Mouse (Mus musculus) intestine, embryonic 14.5 days (tissue): ENCODE data around the gene Tenm3. TPM values are rescaled to one million over a fixed set of nuclear protein-coding genes. Genes with fewer than 3 reads are reported as not detected.

ENCODE experiments used
- ATAC-seq: fragments of 200-750 bp; cut with Nextera tagmentation; replicated peaks from 2 replicates; pipeline ENCODE4 v1.8.0; 2017; ENCODE audit warnings: low read depth, moderate number of reproducible peaks, moderate TSS enrichment, moderate library complexity; ENCODE audit not compliant: low FRiP score, low TSS enrichment
- DNase-seq: peaks from one replicate; pipeline ENCODE4 v3.0.0-alpha.2; 2018; ENCODE audit warnings: low spot score
- H3K27ac ChIP-seq: fragments of 300-500 bp; sonication (generic); 2 replicates; pipeline ENCODE4 v1.5.1; 2014; ENCODE audit warnings: low read depth, mild to moderate bottlenecking, control low read depth
- H3K27me3 ChIP-seq: fragments of 300-500 bp; sonication (generic); replicated peaks from 2 replicates; pipeline ENCODE4 v1.6.1; 2014; ENCODE audit warnings: low read length, control low read depth; ENCODE audit not compliant: control insufficient read depth, insufficient read depth
- H3K36me3 ChIP-seq: fragments of 300-500 bp; sonication (generic); 2 replicates; pipeline ENCODE4 v1.6.1; 2014; ENCODE audit warnings: low read length, control low read depth; ENCODE audit not compliant: control insufficient read depth, insufficient read depth
- H3K4me1 ChIP-seq: fragments of 300-500 bp; sonication (generic); replicated peaks from 2 replicates; pipeline ENCODE4 v1.6.1; 2014; ENCODE audit warnings: low read length, control low read depth, mixed read lengths; ENCODE audit not compliant: control insufficient read depth, insufficient read depth
- H3K4me2 ChIP-seq: fragments of 300-500 bp; sonication (generic); 2 replicates; pipeline ENCODE4 v1.6.1; 2014; ENCODE audit warnings: low read length
- H3K4me3 ChIP-seq: fragments of 300-500 bp; sonication (generic); 2 replicates; pipeline ENCODE4 v1.5.1; 2014; ENCODE audit warnings: low read depth, low read length, control low read depth, mixed read lengths
- H3K9ac ChIP-seq: fragments of 300-500 bp; sonication (generic); 2 replicates; pipeline ENCODE4 v1.6.1; 2014; ENCODE audit warnings: mild to moderate bottlenecking, low read length
- H3K9me3 ChIP-seq: fragments of 300-500 bp; sonication (generic); 2 replicates; pipeline ENCODE4 v1.6.1; 2016; ENCODE audit warnings: low read length, control low read depth; ENCODE audit not compliant: control insufficient read depth
- WGBS: fragments of 180-500 bp; shearing (Covaris S2); extraction: QIAGEN DNeasy Blood & Tissue Kit; methylation state at CpG from one replicate; pipeline ENCODE4 v1.1.7; 2014; 5-methylcytosine and 5-hydroxymethylcytosine counted together
- polyA plus RNA-seq: library from polyadenylated mRNA; unstranded; fragments of >200 nt; fragmentation: Nextera tagmentation; extraction: Ambion mirVana; gene quantifications from 2 replicates; pipeline ENCODE4 v1.2.1, GENCODE M21; 2014

Tenm3 gene
- polyA plus RNA-seq, 1 experiment from 2014 or later = 32.1 TPM

GRCm38 (mm10) chr8:48545631-48546030, 298.1 kb downstream of the Tenm3 start:
- H3K36me3 ChIP-seq = no peaks in the 10 kb centered on the region
- peaks cover 12% of the 10 kb centered on the region; the same call in 1 of the 2 replicates for H3K4me1 ChIP-seq
- H3K9ac ChIP-seq = no peak overlapping the region
- no peaks in the 10 kb centered on the region for H3K27me3 ChIP-seq
- H3K4me2 ChIP-seq = no peak overlapping the region
- ATAC-seq (no peak), DNase-seq (no peak)
- 73% methylated on average over 5 of the region's 5 CpGs for WGBS
- H3K4me3 ChIP-seq = no peak overlapping the region
- H3K27ac ChIP-seq = no peak overlapping the region
- no peaks in the 10 kb centered on the region for H3K9me3 ChIP-seq

- no peak overlapping the region for H3K27ac ChIP-seq
- no peak overlapping the region for H3K9ac ChIP-seq
- peaks cover 11% of the 10 kb centered on the region; the same call in 1 of the 2 replicates for H3K4me1 ChIP-seq
- no peaks in the 10 kb centered on the region for H3K27me3 ChIP-seq
- DNase-seq (no peak), ATAC-seq (no peak)
- no peaks in the 10 kb centered on the region for H3K36me3 ChIP-seq
- no peak overlapping the region for H3K4me3 ChIP-seq
- no peaks in the 10 kb centered on the region for H3K9me3 ChIP-seq
- H3K4me2 ChIP-seq = no peak overlapping the region
- 85% methylated on average over 7 of the region's 7 CpGs for WGBS
Observed at GRCm38 (mm10) chr8:48544840-48545239, 298.9 kb downstream of the Tenm3 start.

- Histone ChIP-seq H3K27ac (no peak overlapping the region), H3K4me1 (peaks cover 11% of the 10 kb centered on the region; the same call in 1 of the 2 replicates), H3K36me3 (no peaks in the 10 kb centered on the region), H3K9ac (no peak overlapping the region), H3K4me2 (no peak overlapping the region), H3K9me3 (no peaks in the 10 kb centered on the region), H3K27me3 (no peaks in the 10 kb centered on the region), H3K4me3 (no peak overlapping the region)
- ATAC-seq = no peak
- no peak for DNase-seq
- 93% methylated on average over 17 of the region's 17 CpGs for WGBS
Observed at GRCm38 (mm10) chr8:48542141-48542540, 301.6 kb downstream of the Tenm3 start.

DNA sequence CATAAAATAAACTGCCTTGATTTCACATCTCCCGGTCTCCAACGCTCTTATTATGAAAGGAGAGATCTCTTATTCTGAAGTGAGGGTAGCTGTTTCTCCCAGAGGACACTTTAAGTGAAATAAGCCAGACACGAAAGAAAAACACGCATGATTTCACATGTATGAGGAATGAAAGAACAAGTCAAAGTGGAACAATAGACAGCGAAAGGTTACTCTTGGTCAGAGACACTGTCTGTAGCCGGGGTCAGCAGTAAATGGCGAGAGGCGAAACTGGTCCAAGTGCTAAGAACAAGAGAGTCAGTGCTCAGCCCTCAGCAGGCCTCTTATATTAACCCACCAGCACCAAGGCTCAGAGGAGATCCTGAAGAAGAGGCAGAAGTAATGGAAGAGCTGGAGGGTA, 302.9 kb downstream of the Tenm3 start:
- no peak for ATAC-seq
- no peaks in the 10 kb centered on the region for H3K9me3 ChIP-seq
- H3K27me3 ChIP-seq = no peaks in the 10 kb centered on the region
- DNase-seq = no peak
- H3K27ac ChIP-seq = no peak overlapping the region
- no peak overlapping the region for H3K4me3 ChIP-seq
- no peak overlapping the region for H3K4me2 ChIP-seq
- H3K36me3 ChIP-seq = no peaks in the 10 kb centered on the region
- WGBS = 55% methylated on average over 8 of the region's 8 CpGs
- no peak overlapping the region for H3K9ac ChIP-seq
- peaks cover 11% of the 10 kb centered on the region; the same call in 1 of the 2 replicates for H3K4me1 ChIP-seq

GRCm38 (mm10) chr8:48535833-48536232, 307.9 kb downstream of the Tenm3 start:
- Histone ChIP-seq H3K27ac (no peak overlapping the region), H3K9me3 (no peaks in the 10 kb centered on the region), H3K9ac (no peak overlapping the region), H3K36me3 (no peaks in the 10 kb centered on the region), H3K4me2 (no peak overlapping the region), H3K4me3 (no peak overlapping the region), H3K27me3 (no peaks in the 10 kb centered on the region), H3K4me1 (no peaks in the 10 kb centered on the region; the same call in 1 of the 2 replicates)
- DNase-seq (no peak), ATAC-seq (no peak)
- WGBS = 89% methylated on average over 3 of the region's 3 CpGs

GRCm38 (mm10) chr8:48531795-48532194, 312.0 kb downstream of the Tenm3 start:
- WGBS = 72% methylated on average over 5 of the region's 5 CpGs
- no peak overlapping the region for H3K27ac ChIP-seq
- no peak overlapping the region for H3K9ac ChIP-seq
- no peaks in the 10 kb centered on the region for H3K4me1 ChIP-seq
- H3K4me3 ChIP-seq = no peak overlapping the region
- ATAC-seq (no peak), DNase-seq (no peak)
- no peak overlapping the region for H3K4me2 ChIP-seq
- no peaks in the 10 kb centered on the region for H3K27me3 ChIP-seq
- no peaks in the 10 kb centered on the region for H3K9me3 ChIP-seq
- H3K36me3 ChIP-seq = no peaks in the 10 kb centered on the region

DNA sequence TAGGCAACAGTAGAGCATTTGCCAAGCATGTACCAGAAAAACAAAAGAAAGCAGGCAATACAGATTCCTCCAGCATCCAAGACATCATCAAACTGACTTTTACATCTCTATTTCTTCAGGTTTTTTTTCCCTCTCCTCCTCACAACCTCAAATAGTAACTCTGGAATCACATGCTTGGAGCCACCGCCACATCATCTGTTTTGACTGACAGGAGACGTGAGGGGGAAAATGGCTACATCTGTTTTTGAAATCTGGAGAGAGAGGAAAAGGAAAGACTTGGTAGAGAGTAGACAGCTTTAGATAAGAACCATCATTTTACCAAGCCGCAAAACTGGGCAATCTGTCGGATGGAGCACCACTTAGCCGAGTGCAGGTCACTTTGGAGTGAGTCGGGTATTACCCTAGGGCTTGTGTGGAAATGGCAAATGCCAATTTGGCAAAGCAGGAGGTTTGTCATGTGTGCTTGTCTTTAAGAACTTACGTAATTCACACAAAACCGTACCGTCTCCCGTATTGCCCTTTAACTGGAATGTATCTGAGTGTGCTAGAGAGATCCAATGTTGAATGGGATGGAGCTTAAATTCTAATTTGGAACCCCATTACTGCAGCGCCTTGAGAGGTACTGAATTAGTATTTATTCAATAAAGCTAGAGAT, 312.7 kb downstream of the Tenm3 start:
- H3K4me2 ChIP-seq = no peak overlapping the region
- H3K9ac ChIP-seq = no peak overlapping the region
- no peaks in the 10 kb centered on the region for H3K27me3 ChIP-seq
- no peaks in the 10 kb centered on the region for H3K9me3 ChIP-seq
- no peaks in the 10 kb centered on the region for H3K4me1 ChIP-seq
- ATAC-seq (no peak), DNase-seq (no peak)
- no peak overlapping the region for H3K27ac ChIP-seq
- 91% methylated on average over 11 of the region's 11 CpGs for WGBS
- H3K36me3 ChIP-seq = no peaks in the 10 kb centered on the region
- H3K4me3 ChIP-seq = no peak overlapping the region

DNA sequence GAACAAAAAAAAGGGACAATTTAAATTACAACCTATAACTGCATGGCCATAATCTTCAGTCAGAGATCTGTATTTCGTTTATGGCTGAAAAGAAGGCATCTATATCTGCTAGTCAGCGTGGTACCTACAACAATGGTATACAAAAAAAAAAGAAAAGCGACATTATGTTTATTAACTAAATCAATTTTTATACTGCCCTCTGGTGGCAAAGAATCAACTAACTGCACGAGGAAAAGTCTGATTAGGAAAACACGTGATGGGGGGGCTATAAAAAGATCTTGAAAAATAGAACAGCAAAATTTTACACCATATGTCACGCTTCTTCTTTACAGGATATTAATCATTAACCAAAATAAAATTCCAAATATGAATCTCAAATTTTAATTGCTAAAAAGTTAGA, 316.3 kb downstream of the Tenm3 start:
- Histone ChIP-seq H3K4me3 (no peak overlapping the region), H3K4me2 (no peak overlapping the region), H3K4me1 (no peaks in the 10 kb centered on the region), H3K27me3 (no peaks in the 10 kb centered on the region), H3K9me3 (no peaks in the 10 kb centered on the region), H3K27ac (no peak overlapping the region), H3K9ac (no peak overlapping the region), H3K36me3 (no peaks in the 10 kb centered on the region)
- ATAC-seq (no peak), DNase-seq (no peak)
- 38% methylated on average over 6 of the region's 6 CpGs for WGBS

GRCm38 (mm10) chr8:48522536-48523123, 321.1 kb downstream of the Tenm3 start:
- Histone ChIP-seq H3K27ac (no peak overlapping the region), H3K9me3 (no peaks in the 10 kb centered on the region), H3K36me3 (no peaks in the 10 kb centered on the region), H3K4me3 (no peak overlapping the region), H3K9ac (no peak overlapping the region), H3K27me3 (no peaks in the 10 kb centered on the region), H3K4me1 (no peaks in the 10 kb centered on the region), H3K4me2 (no peak overlapping the region)
- 94% methylated on average over 4 of the region's 4 CpGs for WGBS
- DNase-seq (no peak), ATAC-seq (no peak)
